Mouse (Mus musculus) thymus, adult 2 months (tissue): ENCODE data around the gene Cmss1.

Experiments
- CTCF ChIP-seq: fragments of 200-500 bp; IDR thresholded peaks from 2 replicates; pipeline ENCODE4 v1.5.1; 2012; ENCODE audit warnings: mild to moderate bottlenecking, control low read depth, low read length, moderate library complexity, borderline replicate concordance; ENCODE audit not compliant: control insufficient read depth, poor library complexity, insufficient read depth; ENCODE audit errors: extremely low read depth
- POLR2A ChIP-seq: fragments of 200-500 bp; IDR thresholded peaks from 2 replicates; pipeline ENCODE4 v1.6.1; 2012; ENCODE audit warnings: mild to moderate bottlenecking, low read length, control low read depth, moderate library complexity; ENCODE audit not compliant: control insufficient read depth, poor library complexity, insufficient read depth; ENCODE audit errors: extremely low read depth

DNA sequence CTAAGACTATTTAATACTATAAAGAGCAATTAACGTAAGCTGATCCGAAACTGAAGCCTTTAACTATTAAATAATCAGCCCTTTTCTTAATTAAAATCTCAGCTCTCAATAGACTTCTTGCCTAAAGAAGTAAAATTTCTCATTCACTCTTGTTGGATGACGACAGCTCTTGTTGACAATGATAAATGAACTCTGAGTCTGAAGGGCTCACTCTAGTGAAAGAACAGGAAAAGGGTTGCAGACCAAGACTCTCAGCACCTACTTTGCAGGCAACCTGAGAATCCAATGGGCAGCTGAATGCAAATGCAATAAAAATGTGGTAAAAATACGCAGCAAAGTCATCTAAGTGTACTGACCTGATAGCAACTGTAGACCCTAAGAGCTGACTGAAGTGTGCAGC lies 81.2 kb downstream of the Cmss1 start:
- TF ChIP-seq CTCF (no peak), POLR2A (no peak)
